Mouse (Mus musculus) bone marrow, adult 2 months (tissue): ENCODE results near the gene Arl6ip6.

Experiments
- CTCF ChIP-seq: fragments of 200-500 bp; IDR thresholded peaks from 2 replicates; pipeline ENCODE4 v1.5.1; 2011; ENCODE audit warnings: low read length, control low read depth; ENCODE audit not compliant: control insufficient read depth, insufficient read depth
- POLR2A ChIP-seq: fragments of 200-500 bp; IDR thresholded peaks from 2 replicates; pipeline ENCODE4 v1.6.1; 2011; ENCODE audit warnings: low read depth, mild to moderate bottlenecking, control low read depth, low read length, borderline replicate concordance; ENCODE audit not compliant: control insufficient read depth

DNA sequence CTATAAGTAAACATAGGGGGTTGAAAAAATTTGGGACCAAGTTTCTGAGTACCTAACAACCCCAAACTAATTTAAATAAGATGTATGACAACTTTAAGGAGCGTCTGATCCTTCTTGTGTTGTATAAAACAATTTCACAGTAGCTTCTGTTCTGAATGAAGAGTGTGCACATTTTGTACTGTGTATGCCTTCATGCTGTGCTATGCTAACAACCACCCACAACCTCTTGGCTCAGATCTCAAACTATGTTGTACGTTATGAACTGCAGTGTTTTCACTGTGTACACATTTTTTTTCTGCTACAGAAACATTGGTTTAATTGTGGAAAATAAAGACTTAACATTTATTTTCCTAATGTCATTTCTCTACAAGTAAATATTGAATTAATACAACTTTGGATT lies 65.5 kb downstream of the Arl6ip6 start:
- no peak for TF ChIP-seq POLR2A
- TF ChIP-seq CTCF, result no peak
